Mouse (Mus musculus): ENCODE measurements around the gene Saa1.

- TF ChIP-seq CTCF (IDR thresholded peaks at IDR 0.05; ENCODE audit: low read depth, low read length) (no peak), TAL1 (conservative IDR thresholded peaks at IDR 0.05; ENCODE audit: low read depth, low read length) (no peak), GATA1 (IDR thresholded peaks at IDR 0.05; ENCODE audit: borderline replicate concordance, low read length) (no peak), POLR2AphosphoS5 (IDR thresholded peaks at IDR 0.05; ENCODE audit: insufficient replicate concordance, low read depth, low read length) (no peak), GATA2 (IDR thresholded peaks at IDR 0.05; ENCODE audit: borderline replicate concordance, low read depth, low read length) (no peak)
These were observed 46.5 kb upstream of the Saa1 start for GRCm38 (mm10) chr7:46789177-46789849.

Measured in G1E (cell line).